Mouse (Mus musculus): ENCODE data around the gene H2-Ab1. TPM values are rescaled to one million over a fixed set of nuclear protein-coding genes. Genes with fewer than 3 reads are reported as not detected.

Gene H2-Ab1
- polyA plus RNA-seq, 2 experiments: 5.6 to 7.6 TPM

DNA sequence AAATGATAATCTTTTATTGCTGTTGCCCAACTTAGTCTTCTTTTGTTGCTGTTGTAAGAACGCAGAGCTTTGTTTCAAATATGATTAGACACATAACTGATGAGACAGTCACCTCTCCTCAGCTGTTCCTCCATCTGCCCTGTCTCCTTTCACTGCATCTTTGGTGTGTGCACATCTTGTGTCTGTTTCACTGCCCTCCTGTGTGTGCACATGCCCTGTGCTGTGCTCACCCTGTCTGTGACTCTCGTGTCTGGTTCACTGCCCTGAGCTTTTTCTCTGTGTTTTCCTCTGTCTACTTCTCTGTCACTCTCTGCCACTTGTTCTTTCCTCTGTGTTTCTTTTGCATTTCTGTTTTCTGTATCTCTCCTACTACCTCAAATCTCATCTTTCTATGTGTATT lies 12.7 kb downstream of the H2-Ab1 start:
- ATAC-seq (ENCODE audit: low FRiP score, low read depth) (no peak), DNase-seq (ENCODE audit: low spot score) (no peak)
- WGBS: 73% methylated on average over 2 of the region's 2 CpGs
- no peak for TF ChIP-seq POLR2A (IDR thresholded peaks at IDR 0.05; ENCODE audit: borderline replicate concordance, extremely low read depth, insufficient read depth, insufficient read length)
- Histone ChIP-seq H3K4me3 (replicated peaks; ENCODE audit: low read length) (no peak overlapping the region), H3K36me3 (ENCODE audit: control insufficient read depth, insufficient read depth, low read length) (no peaks in the 10 kb centered on the region), H3K27ac (replicated peaks; ENCODE audit: low read depth, low read length) (no peak overlapping the region), H3K9ac (ENCODE audit: low read depth, low read length, severe bottlenecking) (no peak overlapping the region), H3K9me3 (ENCODE audit: control insufficient read depth, low read length) (no peaks in the 10 kb centered on the region), H3K4me1 (ENCODE audit: control insufficient read depth, insufficient read depth, low read length) (no peaks in the 10 kb centered on the region), H3K27me3 (ENCODE audit: control insufficient read depth, insufficient read depth, low read length) (peaks cover 4% of the 10 kb centered on the region), H3K4me2 (replicated peaks; ENCODE audit: low read depth, low read length, severe bottlenecking) (no peak overlapping the region)

DNA sequence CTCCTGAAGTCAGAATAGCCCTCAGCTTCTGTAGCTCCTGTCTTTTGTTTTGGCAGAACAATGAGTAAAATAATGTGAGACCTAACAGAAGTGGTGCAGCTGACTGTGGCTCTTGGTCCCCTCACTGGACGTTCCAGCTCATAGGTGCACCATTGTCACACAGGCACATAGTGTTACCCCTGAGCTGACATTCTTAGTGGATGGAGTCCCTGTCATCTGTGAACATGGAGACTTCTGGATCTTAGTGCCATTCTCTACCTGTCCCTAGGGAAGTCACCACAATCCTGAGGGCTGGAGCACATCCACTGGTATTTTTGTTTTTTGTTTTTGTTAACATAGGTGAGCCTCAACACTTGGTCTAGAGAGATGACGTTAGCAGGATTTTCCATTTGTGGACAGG lies 13.5 kb downstream of the H2-Ab1 start:
- H3K27me3 ChIP-seq (ENCODE audit: control insufficient read depth, insufficient read depth, low read length): no peaks in the 10 kb centered on the region
- H3K9me3 ChIP-seq (ENCODE audit: control insufficient read depth, low read length): no peaks in the 10 kb centered on the region
- no peak for DNase-seq (ENCODE audit: low spot score)
- no peak for ATAC-seq (ENCODE audit: low FRiP score, low read depth)
- H3K4me3 ChIP-seq (replicated peaks; ENCODE audit: low read length): no peak overlapping the region
- H3K9ac ChIP-seq (ENCODE audit: low read depth, low read length, severe bottlenecking): no peak overlapping the region
- H3K4me2 ChIP-seq (replicated peaks; ENCODE audit: low read depth, low read length, severe bottlenecking): no peak overlapping the region
- H3K36me3 ChIP-seq (ENCODE audit: control insufficient read depth, insufficient read depth, low read length): no peaks in the 10 kb centered on the region
- 78% methylated on average over 2 of the region's 2 CpGs for WGBS
- no peaks in the 10 kb centered on the region for H3K4me1 ChIP-seq (ENCODE audit: control insufficient read depth, insufficient read depth, low read length)
- H3K27ac ChIP-seq (replicated peaks; ENCODE audit: low read depth, low read length): no peak overlapping the region
- TF ChIP-seq POLR2A (IDR thresholded peaks at IDR 0.05; ENCODE audit: borderline replicate concordance, extremely low read depth, insufficient read depth, insufficient read length): no peak

DNA sequence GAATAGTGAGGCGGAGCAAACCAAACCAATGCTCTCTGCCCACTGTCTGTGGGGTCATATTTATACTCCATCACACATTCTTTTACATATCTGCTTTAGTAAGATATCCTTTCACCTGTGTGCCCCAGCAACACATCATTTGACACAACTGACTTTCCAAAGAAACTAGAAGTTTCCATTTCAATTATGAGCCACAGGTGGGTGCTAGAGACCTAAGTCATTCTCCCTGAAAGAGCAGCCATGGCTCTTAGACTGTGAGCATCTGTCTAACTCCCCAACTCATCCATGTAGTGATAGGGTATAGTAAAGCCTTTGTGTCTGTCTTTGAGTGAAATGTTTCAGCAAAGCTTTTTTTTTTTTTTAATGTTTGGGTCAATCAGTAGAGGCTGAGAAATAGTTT lies 14.6 kb downstream of the H2-Ab1 start:
- TF ChIP-seq POLR2A (IDR thresholded peaks at IDR 0.05; ENCODE audit: borderline replicate concordance, extremely low read depth, insufficient read depth, insufficient read length): no peak
- whole genome bisulfite sequencing: 88% methylated on average over 1 of the region's 1 CpGs
- H3K27ac ChIP-seq (replicated peaks; ENCODE audit: low read depth, low read length): no peak overlapping the region
- no peak for DNase-seq (ENCODE audit: low spot score)
- H3K4me3 ChIP-seq (replicated peaks; ENCODE audit: low read length): no peak overlapping the region
- H3K4me2 ChIP-seq (replicated peaks; ENCODE audit: low read depth, low read length, severe bottlenecking): no peak overlapping the region
- H3K9ac ChIP-seq (ENCODE audit: low read depth, low read length, severe bottlenecking): no peak overlapping the region
- no peak for ATAC-seq (ENCODE audit: low FRiP score, low read depth)
- no peaks in the 10 kb centered on the region for H3K4me1 ChIP-seq (ENCODE audit: control insufficient read depth, insufficient read depth, low read length)
- H3K9me3 ChIP-seq (ENCODE audit: control insufficient read depth, low read length): no peaks in the 10 kb centered on the region
- no peaks in the 10 kb centered on the region for H3K27me3 ChIP-seq (ENCODE audit: control insufficient read depth, insufficient read depth, low read length)
- H3K36me3 ChIP-seq (ENCODE audit: control insufficient read depth, insufficient read depth, low read length): no peaks in the 10 kb centered on the region

DNA sequence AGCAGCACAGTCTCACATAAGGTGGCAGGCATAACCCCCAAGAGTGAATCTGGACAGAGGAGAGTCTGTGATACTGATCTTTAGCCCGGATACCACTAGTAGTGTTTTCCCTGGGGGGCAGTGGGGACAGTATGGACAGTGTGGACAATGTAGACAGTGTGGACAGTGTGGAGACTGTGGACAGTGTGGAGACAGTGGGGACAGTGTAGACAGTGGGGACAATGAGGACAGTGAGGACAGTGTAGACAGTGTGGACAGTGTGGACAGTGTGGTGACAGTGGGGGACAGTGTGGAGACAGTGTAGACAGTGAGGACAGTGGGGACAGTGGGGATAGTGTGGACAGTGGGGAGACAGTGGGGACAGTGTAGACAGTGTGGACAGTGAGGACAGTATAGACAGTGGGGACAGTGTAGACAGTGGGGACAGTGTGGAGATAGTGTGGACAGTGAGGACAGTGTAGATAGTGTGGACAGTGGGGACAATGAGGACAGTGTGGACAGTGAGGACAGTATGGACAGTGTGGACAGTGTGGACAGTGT lies 23.1 kb downstream of the H2-Ab1 start:
- no peak overlapping the region for H3K9ac ChIP-seq (ENCODE audit: low read depth, low read length, severe bottlenecking)
- ATAC-seq (ENCODE audit: low FRiP score, low read depth) (no peak), DNase-seq (ENCODE audit: low spot score) (no peak)
- no peaks in the 10 kb centered on the region for H3K9me3 ChIP-seq (ENCODE audit: control insufficient read depth, low read length)
- no peaks in the 10 kb centered on the region for H3K36me3 ChIP-seq (ENCODE audit: control insufficient read depth, insufficient read depth, low read length)
- H3K4me1 ChIP-seq (ENCODE audit: control insufficient read depth, insufficient read depth, low read length): no peaks in the 10 kb centered on the region
- no peak overlapping the region for H3K4me2 ChIP-seq (replicated peaks; ENCODE audit: low read depth, low read length, severe bottlenecking)
- H3K4me3 ChIP-seq (replicated peaks; ENCODE audit: low read length): no peak overlapping the region
- H3K27ac ChIP-seq (replicated peaks; ENCODE audit: low read depth, low read length): no peak overlapping the region
- TF ChIP-seq POLR2A (IDR thresholded peaks at IDR 0.05; ENCODE audit: borderline replicate concordance, extremely low read depth, insufficient read depth, insufficient read length): no peak
- H3K27me3 ChIP-seq (ENCODE audit: control insufficient read depth, insufficient read depth, low read length): no peaks in the 10 kb centered on the region
- WGBS: 81% methylated on average over 1 of the region's 1 CpGs

DNA sequence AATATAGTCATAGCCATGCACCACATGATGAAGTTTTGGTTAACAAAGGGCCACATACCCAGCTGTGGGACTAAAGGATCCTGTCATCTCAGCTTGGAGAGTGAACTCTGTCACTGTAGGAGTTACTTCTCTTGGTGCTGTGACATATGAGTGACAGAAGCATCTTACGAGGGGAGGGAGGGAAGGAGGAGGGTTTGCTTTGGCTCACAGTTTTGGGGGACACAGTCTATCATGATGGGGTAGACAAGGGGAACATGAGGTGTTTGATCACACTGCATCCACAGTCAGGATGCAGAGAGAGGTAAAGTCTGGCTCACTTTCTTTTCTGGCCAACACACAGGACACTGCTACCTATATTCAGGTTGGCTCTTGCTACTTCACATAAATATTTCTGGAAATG lies 24.3 kb downstream of the H2-Ab1 start:
- Histone ChIP-seq H3K9ac (ENCODE audit: low read depth, low read length, severe bottlenecking) (no peak overlapping the region), H3K4me3 (replicated peaks; ENCODE audit: low read length) (no peak overlapping the region), H3K9me3 (ENCODE audit: control insufficient read depth, low read length) (no peaks in the 10 kb centered on the region), H3K4me1 (ENCODE audit: control insufficient read depth, insufficient read depth, low read length) (no peaks in the 10 kb centered on the region), H3K27me3 (ENCODE audit: control insufficient read depth, insufficient read depth, low read length) (no peaks in the 10 kb centered on the region), H3K36me3 (ENCODE audit: control insufficient read depth, insufficient read depth, low read length) (no peaks in the 10 kb centered on the region), H3K27ac (replicated peaks; ENCODE audit: low read depth, low read length) (no peak overlapping the region), H3K4me2 (replicated peaks; ENCODE audit: low read depth, low read length, severe bottlenecking) (no peak overlapping the region)
- DNase-seq (ENCODE audit: low spot score) (no peak), ATAC-seq (ENCODE audit: low FRiP score, low read depth) (no peak)
- no peak for TF ChIP-seq POLR2A (IDR thresholded peaks at IDR 0.05; ENCODE audit: borderline replicate concordance, extremely low read depth, insufficient read depth, insufficient read length)
- WGBS: 50% methylated on average over 1 of the region's 1 CpGs

DNA sequence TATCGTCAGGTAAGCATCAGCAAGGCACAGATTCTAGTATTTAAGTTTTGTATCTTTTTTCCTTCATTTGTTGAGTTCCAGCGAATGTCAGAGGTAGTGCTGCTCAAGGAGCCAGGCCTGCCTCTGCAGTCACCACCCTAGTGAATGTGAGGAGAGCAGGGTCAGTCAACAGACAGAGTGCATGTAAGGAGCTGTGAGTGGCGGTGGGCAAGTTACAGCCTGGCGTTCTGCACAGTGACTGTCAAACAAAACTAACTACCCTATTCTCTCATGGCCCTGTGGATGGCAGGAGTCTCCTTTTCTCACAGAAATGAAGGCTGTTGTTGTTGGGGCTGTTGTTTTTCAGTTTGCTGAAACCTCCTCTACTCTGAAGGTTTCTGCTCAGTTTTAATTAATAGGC lies 27.9 kb downstream of the H2-Ab1 start:
- H3K36me3 ChIP-seq (ENCODE audit: control insufficient read depth, insufficient read depth, low read length): no peaks in the 10 kb centered on the region
- no peak for ATAC-seq (ENCODE audit: low FRiP score, low read depth)
- H3K27me3 ChIP-seq (ENCODE audit: control insufficient read depth, insufficient read depth, low read length): no peaks in the 10 kb centered on the region
- 73% methylated on average over 4 of the region's 4 CpGs for WGBS
- no peak overlapping the region for H3K4me2 ChIP-seq (replicated peaks; ENCODE audit: low read depth, low read length, severe bottlenecking)
- TF ChIP-seq POLR2A (IDR thresholded peaks at IDR 0.05; ENCODE audit: borderline replicate concordance, extremely low read depth, insufficient read depth, insufficient read length): no peak
- no peaks in the 10 kb centered on the region for H3K4me1 ChIP-seq (ENCODE audit: control insufficient read depth, insufficient read depth, low read length)
- no peak for DNase-seq (ENCODE audit: low spot score)
- no peaks in the 10 kb centered on the region for H3K9me3 ChIP-seq (ENCODE audit: control insufficient read depth, low read length)
- H3K27ac ChIP-seq (replicated peaks; ENCODE audit: low read depth, low read length): no peak overlapping the region
- H3K9ac ChIP-seq (ENCODE audit: low read depth, low read length, severe bottlenecking): no peak overlapping the region
- no peak overlapping the region for H3K4me3 ChIP-seq (replicated peaks; ENCODE audit: low read length)
